In the genomic region with DNA sequence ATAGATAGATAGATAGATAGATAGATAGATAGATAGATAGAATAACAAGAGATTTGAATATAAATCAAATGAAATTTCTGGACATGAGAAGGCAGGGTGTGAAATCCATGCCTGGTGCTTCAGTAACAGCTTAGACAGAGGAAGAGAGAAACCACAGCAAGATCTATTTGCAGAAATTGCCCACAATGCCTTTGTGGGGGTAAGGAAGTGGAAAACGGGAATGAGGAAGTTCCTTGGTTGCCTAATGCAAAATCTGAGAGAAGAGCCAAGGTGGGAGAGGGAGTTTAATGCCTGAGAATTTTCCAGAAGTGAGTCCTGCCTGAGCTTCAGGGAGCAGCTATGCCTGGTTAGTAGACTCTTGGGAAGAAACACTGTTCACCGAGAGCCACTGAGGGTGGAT, we compare ENCODE assay signal across 13 mouse cellular contexts. TPM values are rescaled to one million over a fixed set of nuclear protein-coding genes. Genes with fewer than 3 reads are reported as not detected.
"Had no signal": no experiment of that assay in that cellular context is flagged by ENCODE, and none has a peak within 500 bp of the region (broad histone marks: within the 10 kb centered on the region; RNA-seq: fewer than 3 reads in every experiment).

No protein-coding gene starts in this region.

- H3K9ac ChIP-seq: limb, embryonic 15.5 days; liver, embryonic 14.5 days; midbrain, embryonic 12.5 days had no signal

- H3K4me1 ChIP-seq: limb, embryonic 15.5 days had no signal

- H3K4me2 ChIP-seq: limb, embryonic 15.5 days; midbrain, embryonic 12.5 days had no signal

- H3K4me3 ChIP-seq: left cerebral cortex, adult 2 months; limb, embryonic 15.5 days; midbrain, embryonic 12.5 days had no signal

- H3K27me3 ChIP-seq: midbrain, embryonic 12.5 days had no signal

- H3K9me3 ChIP-seq: limb, embryonic 15.5 days had no signal

- ATAC-seq: midbrain, embryonic 16.5 days had no signal

- H3K36me3 ChIP-seq: limb, embryonic 15.5 days; midbrain, embryonic 12.5 days had no signal

- DNase-seq: kidney, adult 18-20 months; kidney, postnatal 14 days; lung, adult 18-20 months; lung, postnatal 10 days; right cerebral cortex, postnatal 25 days; thymus, postnatal 14 days had no signal

- H3K27ac ChIP-seq: left cerebral cortex, adult 2 months; limb, embryonic 15.5 days; liver, embryonic 14.5 days; midbrain, embryonic 12.5 days; stomach, postnatal 0 days had no signal

RNA-seq across cellular contexts. Expression of gene Htr6, which starts 31.8 kb away (rescaled TPM):
- total RNA-seq: megakaryocyte-erythroid progenitor cell, adult 5-6 weeks had no signal
- polyA plus RNA-seq: liver, embryonic 14.5 days; midbrain, embryonic 12.5 days; stomach, postnatal 0 days had no signal

RNA-seq across cellular contexts. Expression of gene Nbl1, which starts 49.2 kb away (rescaled TPM):
- total RNA-seq: megakaryocyte-erythroid progenitor cell, adult 5-6 weeks had no signal
